Mouse (Mus musculus): ENCODE measurements around the gene C130026I21Rik.
A peak's percentile ranks its signal among the peaks of the same experiment; 100 is the strongest.
"Not testable (repeated sequence)": the region's sequence is repeated elsewhere in the genome, so short reads cannot be mapped to it uniquely, and the experiment has no call there.

The C130026I21Rik gene

GRCm38 (mm10) chr1:85033616-85034015 lies 236.8 kb downstream of the C130026I21Rik start:
- not testable (repeated sequence) for DNase-seq (ENCODE audit: low spot score in 2 of 2)

GRCm38 (mm10) chr1:85030211-85030610 lies 240.2 kb downstream of the C130026I21Rik start:
- not testable (repeated sequence) for DNase-seq (ENCODE audit: low spot score in 2 of 2)

GRCm38 (mm10) chr1:85011933-85012332 lies 258.4 kb downstream of the C130026I21Rik start:
- not testable (repeated sequence) for DNase-seq (ENCODE audit: low spot score in 2 of 2)

GRCm38 (mm10) chr1:85010947-85011346 lies 259.4 kb downstream of the C130026I21Rik start:
- not testable (repeated sequence) for DNase-seq (ENCODE audit: low spot score in 2 of 2)

GRCm38 (mm10) chr1:85007737-85008136 lies 262.6 kb downstream of the C130026I21Rik start:
- DNase-seq (ENCODE audit: low spot score in 2 of 2): not testable (repeated sequence)

- DNase-seq (ENCODE audit: low spot score in 2 of 2): not testable (repeated sequence)
Measured at GRCm38 (mm10) chr1:84999241-84999640, 271.1 kb downstream of the C130026I21Rik start.

- DNase-seq (ENCODE audit: low spot score in 2 of 2): not testable (repeated sequence)
Measured at GRCm38 (mm10) chr1:84996305-84996704, 274.1 kb downstream of the C130026I21Rik start.

- DNase-seq (ENCODE audit: low spot score in 2 of 2): peak in 1 of 2 experiments; percentile 6
Measured at GRCm38 (mm10) chr1:84994461-84994860, 275.9 kb downstream of the C130026I21Rik start.

- DNase-seq (ENCODE audit: low spot score in 2 of 2): not testable (repeated sequence)
Measured at GRCm38 (mm10) chr1:84993688-84994319, 276.6 kb downstream of the C130026I21Rik start.

GRCm38 (mm10) chr1:84993235-84993634 lies 277.1 kb downstream of the C130026I21Rik start:
- DNase-seq (ENCODE audit: low spot score in 2 of 2): not testable (repeated sequence)

GRCm38 (mm10) chr1:84992827-84993226 lies 277.5 kb downstream of the C130026I21Rik start:
- not testable (repeated sequence) for DNase-seq (ENCODE audit: low spot score in 2 of 2)

GRCm38 (mm10) chr1:84989044-84989443 lies 281.3 kb downstream of the C130026I21Rik start:
- not testable (repeated sequence) for DNase-seq (ENCODE audit: low spot score in 2 of 2)

- not testable (repeated sequence) for DNase-seq (ENCODE audit: low spot score in 2 of 2)
Measured at GRCm38 (mm10) chr1:84987729-84988128, 282.6 kb downstream of the C130026I21Rik start.

- DNase-seq (ENCODE audit: low spot score in 2 of 2): not testable (repeated sequence)
Measured at GRCm38 (mm10) chr1:84961779-84962178, 308.6 kb downstream of the C130026I21Rik start.

GRCm38 (mm10) chr1:84957713-84958112 lies 312.7 kb downstream of the C130026I21Rik start:
- not testable (repeated sequence) for DNase-seq (ENCODE audit: low spot score in 2 of 2)

GRCm38 (mm10) chr1:84956771-84957170 lies 313.6 kb downstream of the C130026I21Rik start:
- not testable (repeated sequence) for DNase-seq (ENCODE audit: low spot score in 2 of 2)

GRCm38 (mm10) chr1:84952456-84953181 lies 317.7 kb downstream of the C130026I21Rik start:
- no peak for DNase-seq (ENCODE audit: low spot score in 2 of 2)

GRCm38 (mm10) chr1:84951566-84951965 lies 318.8 kb downstream of the C130026I21Rik start:
- no peak for DNase-seq (ENCODE audit: low spot score in 2 of 2)

- no peak for DNase-seq (ENCODE audit: low spot score in 2 of 2)
Measured at GRCm38 (mm10) chr1:84947390-84947789, 323.0 kb downstream of the C130026I21Rik start.

GRCm38 (mm10) chr1:84945950-84946349 lies 324.4 kb downstream of the C130026I21Rik start:
- DNase-seq (ENCODE audit: low spot score in 2 of 2): no peak

GRCm38 (mm10) chr1:84943549-84943948 lies 326.8 kb downstream of the C130026I21Rik start:
- no peak for DNase-seq (ENCODE audit: low spot score in 2 of 2)

Data from spleen, postnatal 36 days (tissue).